Comparison of ENCODE assay signal across 13 mouse cellular contexts in the genomic region with DNA sequence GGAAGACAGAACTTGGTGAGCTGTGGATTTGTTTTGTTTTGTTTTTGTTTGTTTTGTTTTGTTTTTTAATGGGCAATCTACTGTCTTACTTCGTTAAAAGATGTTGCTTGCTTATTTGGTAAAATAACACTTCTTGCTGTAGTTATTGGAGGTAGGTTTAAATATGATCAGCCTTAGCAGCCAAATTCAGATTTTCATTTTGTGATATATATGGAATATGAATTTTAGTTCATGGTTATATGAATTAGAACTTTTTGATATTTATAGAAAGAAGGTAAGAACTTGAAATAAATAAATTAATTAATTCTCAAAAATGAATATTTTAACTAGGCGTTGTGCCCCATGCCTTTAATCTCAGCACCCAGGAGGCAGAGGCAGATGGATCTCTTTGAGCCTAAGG. TPM values are rescaled to one million over a fixed set of nuclear protein-coding genes. Genes with fewer than 3 reads are reported as not detected.
DNase-seq lines count a peak whose midpoint lies in the region; ATAC-seq and TF ChIP-seq lines count a peak whose summit lies in the region.
"Had no signal": no experiment of that assay in that cellular context is flagged by ENCODE, and none has a peak within 500 bp of the region (broad histone marks: within the 10 kb centered on the region; RNA-seq: fewer than 3 reads in every experiment).

No protein-coding gene starts in this region.

- no peak overlapping the region for H3K27ac ChIP-seq in limb, embryonic 13.5 days
- H3K27ac ChIP-seq in limb, embryonic 10.5 days, result no peak overlapping the region
- no peak overlapping the region for H3K27ac ChIP-seq in embryonic facial prominence, embryonic 13.5 days
- no peak overlapping the region for H3K27ac ChIP-seq in intestine, embryonic 16.5 days (ENCODE audit: low read length)
- H3K27ac ChIP-seq in liver, postnatal 0 days (ENCODE audit: low read depth), result peak overlapping the region; percentile 84
- H3K27ac ChIP-seq: heart, embryonic 13.5 days had no signal

- TF ChIP-seq CTCF in liver, postnatal 0 days (IDR thresholded peaks at IDR 0.05; ENCODE audit: low read depth), result no peak

- 0 out of 2 replicates have a peak overlapping the region, but pooled peaks have one; percentile 11 for H3K4me3 ChIP-seq in limb, embryonic 13.5 days
- H3K4me3 ChIP-seq in limb, embryonic 10.5 days, result no peak overlapping the region
- H3K4me3 ChIP-seq in embryonic facial prominence, embryonic 13.5 days, result peak overlapping the region; percentile 23
- H3K4me3 ChIP-seq in intestine, embryonic 16.5 days (ENCODE audit: low read length), result peak overlapping the region; percentile 49
- peak overlapping the region; percentile 36 for H3K4me3 ChIP-seq in liver, postnatal 0 days (ENCODE audit: low read depth, low read length)
- H3K4me3 ChIP-seq: heart, embryonic 13.5 days had no signal

- H3K27me3 ChIP-seq in limb, embryonic 13.5 days, result peaks cover 14% of the 10 kb centered on the region
- peaks cover 25% of the 10 kb centered on the region for H3K27me3 ChIP-seq in limb, embryonic 10.5 days (ENCODE audit: low read depth, poor library complexity, severe bottlenecking)
- H3K27me3 ChIP-seq in embryonic facial prominence, embryonic 13.5 days, result peaks cover 10% of the 10 kb centered on the region
- H3K27me3 ChIP-seq in intestine, embryonic 16.5 days (replicated peaks; ENCODE audit: control insufficient read depth, insufficient read depth, low read length), result no peaks in the 10 kb centered on the region
- no peaks in the 10 kb centered on the region for H3K27me3 ChIP-seq in liver, postnatal 0 days (ENCODE audit: insufficient read depth, low read length)
- H3K27me3 ChIP-seq: Patski had no signal

- WGBS in limb, embryonic 13.5 days, result 74% methylated on average over 2 of the region's 2 CpGs
- WGBS in limb, embryonic 10.5 days, result 78% methylated on average over 2 of the region's 2 CpGs
- 70% methylated on average over 2 of the region's 2 CpGs for WGBS in embryonic facial prominence, embryonic 13.5 days
- WGBS in intestine, embryonic 16.5 days, result 53% methylated on average over 2 of the region's 2 CpGs
- WGBS in liver, postnatal 0 days (ENCODE audit: insufficient replicate concordance), result 64% methylated on average over 2 of the region's 2 CpGs

- peaks cover 7% of the 10 kb centered on the region for H3K4me1 ChIP-seq in limb, embryonic 13.5 days
- no peaks in the 10 kb centered on the region for H3K4me1 ChIP-seq in limb, embryonic 10.5 days
- no peaks in the 10 kb centered on the region for H3K4me1 ChIP-seq in embryonic facial prominence, embryonic 13.5 days
- no peaks in the 10 kb centered on the region for H3K4me1 ChIP-seq in intestine, embryonic 16.5 days (ENCODE audit: control insufficient read depth, insufficient read depth, low read length)
- H3K4me1 ChIP-seq in liver, postnatal 0 days (ENCODE audit: insufficient read depth), result no peaks in the 10 kb centered on the region

- no peak for ATAC-seq in limb, embryonic 13.5 days (ENCODE audit: low FRiP score, low read depth)
- ATAC-seq in embryonic facial prominence, embryonic 13.5 days (ENCODE audit: insufficient number of reproducible peaks, insufficient read depth, low FRiP score, low TSS enrichment, low read depth), result no peak
- no peak for ATAC-seq in intestine, embryonic 16.5 days
- no peak for ATAC-seq in liver, postnatal 0 days
- ATAC-seq: CD4-positive, CD25-positive, alpha-beta regulatory T cell, adult 4 months; Patski had no signal

- no peaks in the 10 kb centered on the region for H3K36me3 ChIP-seq in limb, embryonic 13.5 days
- H3K36me3 ChIP-seq in limb, embryonic 10.5 days, result no peaks in the 10 kb centered on the region
- H3K36me3 ChIP-seq in embryonic facial prominence, embryonic 13.5 days, result no peaks in the 10 kb centered on the region
- no peaks in the 10 kb centered on the region for H3K36me3 ChIP-seq in intestine, embryonic 16.5 days (ENCODE audit: control insufficient read depth, insufficient read depth, low read length)
- no peaks in the 10 kb centered on the region for H3K36me3 ChIP-seq in liver, postnatal 0 days (replicated peaks; ENCODE audit: insufficient read depth, low read length)
- H3K36me3 ChIP-seq: heart, embryonic 13.5 days had no signal

- peak overlapping the region; percentile 29; the same call in 1 of the 2 replicates for H3K4me2 ChIP-seq in limb, embryonic 13.5 days (replicated peaks)
- peak overlapping the region; percentile 46 for H3K4me2 ChIP-seq in embryonic facial prominence, embryonic 13.5 days
- peak overlapping the region; percentile 43 for H3K4me2 ChIP-seq in intestine, embryonic 16.5 days (ENCODE audit: low read depth, low read length)
- peak overlapping the region; percentile 71 for H3K4me2 ChIP-seq in liver, postnatal 0 days (ENCODE audit: low read depth, low read length)
- H3K4me2 ChIP-seq: heart, embryonic 13.5 days had no signal

- DNase-seq in limb, embryonic 10.5 days (ENCODE audit: low spot score), result no peak
- DNase-seq in liver, postnatal 0 days, result no peak
- no peak for DNase-seq in testis, postnatal 14 days (ENCODE audit: low spot score)
- no peak for DNase-seq in Muller cell, postnatal 12 days (ENCODE audit: inconsistent ontology term)
- DNase-seq: gastrocnemius, postnatal 25 days; left cerebral cortex, postnatal 4 days; thymus, postnatal 14 days had no signal

- no peak overlapping the region for H3K9ac ChIP-seq in limb, embryonic 13.5 days
- no peak overlapping the region for H3K9ac ChIP-seq in embryonic facial prominence, embryonic 13.5 days
- peak overlapping the region; percentile 69 for H3K9ac ChIP-seq in intestine, embryonic 16.5 days (ENCODE audit: low read depth, low read length)
- H3K9ac ChIP-seq in liver, postnatal 0 days (replicated peaks), result peak overlapping the region; percentile 37
- H3K9ac ChIP-seq: heart, embryonic 13.5 days had no signal

- no peak for TF ChIP-seq EP300 in liver, postnatal 0 days (IDR thresholded peaks at IDR 0.05; ENCODE audit: low read depth)

- no peaks in the 10 kb centered on the region for H3K9me3 ChIP-seq in limb, embryonic 13.5 days
- H3K9me3 ChIP-seq in limb, embryonic 10.5 days (replicated peaks), result no peaks in the 10 kb centered on the region
- no peaks in the 10 kb centered on the region for H3K9me3 ChIP-seq in embryonic facial prominence, embryonic 13.5 days
- no peaks in the 10 kb centered on the region for H3K9me3 ChIP-seq in intestine, embryonic 16.5 days (ENCODE audit: control insufficient read depth, low read length)
- H3K9me3 ChIP-seq in liver, postnatal 0 days (ENCODE audit: low read length), result no peaks in the 10 kb centered on the region
- H3K9me3 ChIP-seq: heart, embryonic 13.5 days had no signal

RNA-seq across cellular contexts. Expression of a gene that starts 3.1 kb away (rescaled TPM):
- polyA plus RNA-seq in limb, embryonic 13.5 days (2015; fragmentation: Nextera tagmentation; extraction: Ambion mirVana), result 3.2 and 4.2 TPM in 2 replicates
- polyA plus RNA-seq in limb, embryonic 10.5 days (2016; fragmentation: Nextera tagmentation; extraction: Ambion mirVana), result 1.9 and 2.2 TPM in 2 replicates
- polyA plus RNA-seq in embryonic facial prominence, embryonic 13.5 days (2015; fragmentation: Nextera tagmentation; extraction: Ambion mirVana), result 7.1 and 8.7 TPM in 2 replicates
- polyA plus RNA-seq in intestine, embryonic 16.5 days (2015; fragmentation: Nextera tagmentation; extraction: Ambion mirVana), result 11.2 and 12.4 TPM in 2 replicates
- 4.2 and 5.8 TPM in 2 replicates for polyA plus RNA-seq in liver, postnatal 0 days (2015; fragmentation: Nextera tagmentation; extraction: Ambion mirVana)

RNA-seq across cellular contexts. Expression of a gene that starts 48.7 kb away (rescaled TPM):
- 0.29 and 0.42 TPM in 2 replicates for polyA plus RNA-seq in limb, embryonic 13.5 days (2015; fragmentation: Nextera tagmentation; extraction: Ambion mirVana)
- polyA plus RNA-seq in limb, embryonic 10.5 days (2016; fragmentation: Nextera tagmentation; extraction: Ambion mirVana), result 0.26 and 0.34 TPM in 2 replicates
- 0.23 and 0.25 TPM in 2 replicates for polyA plus RNA-seq in embryonic facial prominence, embryonic 13.5 days (2015; fragmentation: Nextera tagmentation; extraction: Ambion mirVana)
- 0.15 and 0.17 TPM in 2 replicates for polyA plus RNA-seq in intestine, embryonic 16.5 days (2015; fragmentation: Nextera tagmentation; extraction: Ambion mirVana)
- 0.04 TPM in 1 of 2 replicates, not detected in the other for polyA plus RNA-seq in liver, postnatal 0 days (2015; fragmentation: Nextera tagmentation; extraction: Ambion mirVana)

Comparison
In these comparisons a context has a peak if more than half of its experiments do, and no peak if none do; other contexts are left out.
1. H3K9ac ChIP-seq: peak in intestine, embryonic 16.5 days (single experiment) and liver, postnatal 0 days (single experiment); none in limb, embryonic 13.5 days (single experiment) and embryonic facial prominence, embryonic 13.5 days (single experiment).
2. Peak in every context shown above with its lines, with median percentiles within 50 percentile points of each other: H3K4me2 ChIP-seq.